Mouse (Mus musculus) myocyte (in vitro differentiated cells): ENCODE measurements at regions not wholly inside any gene's neighbourhood (a gene's known extent, or its start where the extent isn't known, plus 50 kb on each side); places are given as distances from the start of the nearest gene placed in this dataset.

Experiments used
- E2F4 ChIP-seq: IDR thresholded peaks from one replicate; pipeline ENCODE4 v1.6.1; 2011; ENCODE audit warnings: mild to moderate bottlenecking, control low read depth, moderate library complexity; ENCODE audit not compliant: insufficient read depth
- MAX ChIP-seq: IDR thresholded peaks from one replicate; pipeline ENCODE4 v1.6.1; 2011; ENCODE audit warnings: low read depth, mild to moderate bottlenecking, control low read depth
- MYOD1 ChIP-seq, 3 experiments: IDR thresholded peaks; one replicate each; pipeline ENCODE4 v1.6.1; 2011; ENCODE audit warnings: control low read depth in 2 of 3, low read depth in 2 of 3, mild to moderate bottlenecking in 2 of 3, moderate library complexity in 1 of 3; ENCODE audit not compliant: insufficient read length in 2 of 3, control insufficient read depth in 1 of 3
- MYOG ChIP-seq, 3 experiments: IDR thresholded peaks; one replicate each; pipeline ENCODE4 v1.6.1; 2011; ENCODE audit warnings: control low read depth in 2 of 3, low read depth in 2 of 3, mild to moderate bottlenecking in 2 of 3; ENCODE audit not compliant: insufficient read length in 2 of 3, control insufficient read depth in 1 of 3, insufficient read depth in 1 of 3
- POLR2A ChIP-seq: IDR thresholded peaks from one replicate; pipeline ENCODE4 v1.6.1; 2011; ENCODE audit warnings: low read depth, mild to moderate bottlenecking, control low read depth, moderate library complexity; ENCODE audit not compliant: insufficient read length
- POLR2AphosphoS2 ChIP-seq: IDR thresholded peaks from one replicate; pipeline ENCODE4 v1.6.1; 2011; ENCODE audit warnings: low read depth, control low read depth; ENCODE audit not compliant: insufficient read length
- SRF ChIP-seq: IDR thresholded peaks from one replicate; pipeline ENCODE4 v1.6.1; 2011; ENCODE audit warnings: low read depth; ENCODE audit not compliant: control insufficient read depth, insufficient read length
- TCF12 ChIP-seq: IDR thresholded peaks from one replicate; pipeline ENCODE4 v1.6.1; 2011; ENCODE audit warnings: mild to moderate bottlenecking, control low read depth; ENCODE audit not compliant: poor library complexity, insufficient read depth, severe bottlenecking

DNA sequence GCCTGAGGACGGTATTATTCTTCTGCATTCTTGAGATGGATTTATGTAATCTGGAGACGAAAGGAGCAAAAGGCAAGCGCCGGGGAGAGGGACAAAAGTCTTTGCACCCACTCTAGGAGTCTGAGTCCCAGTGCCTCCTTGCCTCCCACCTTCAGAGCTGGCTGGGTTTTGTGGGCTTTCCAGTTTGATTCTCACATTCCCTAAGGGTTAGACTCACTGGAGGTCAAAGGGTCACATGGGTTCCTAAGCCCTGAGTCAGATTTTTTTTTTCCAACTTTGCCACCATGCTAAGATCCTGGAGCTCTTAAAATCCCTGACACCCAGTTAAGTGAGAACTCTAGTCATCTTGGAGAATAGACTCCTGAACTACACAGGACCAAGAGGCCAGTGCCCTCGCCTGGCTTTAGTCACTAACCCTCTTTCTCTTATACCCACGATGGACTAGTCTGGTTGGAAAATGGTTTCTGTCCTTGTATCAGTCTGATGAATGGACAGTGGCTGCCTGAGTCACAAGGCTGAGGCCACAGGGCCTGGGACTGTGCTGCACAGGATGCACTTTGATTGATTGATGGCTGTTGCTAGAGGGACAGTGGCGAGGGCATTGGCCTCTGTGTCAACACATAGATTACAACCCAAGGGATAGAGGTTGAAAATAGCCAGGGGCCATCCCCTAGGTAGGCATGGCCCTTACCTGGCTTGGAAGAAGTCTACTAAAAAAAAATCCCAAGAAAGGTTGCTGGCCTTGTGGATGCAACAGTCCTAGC is 161.9 kb downstream of the Rab11fip4 start:
- TF ChIP-seq MYOG (IDR thresholded peaks at IDR 0.05; ENCODE audit: control insufficient read depth in 1 of 3, insufficient read depth in 1 of 3, insufficient read length in 2 of 3, low read depth in 2 of 3) (no peak), POLR2A (no peak), POLR2AphosphoS2 (no peak), MAX (no peak), E2F4 (no peak), SRF (no peak), TCF12 (no peak), MYOD1 (IDR thresholded peaks at IDR 0.05; ENCODE audit: control insufficient read depth in 1 of 3, insufficient read length in 2 of 3, low read depth in 2 of 3) (no peak)
